In genomic region chr19:7585764-7586163, GRCm38 (mm10) we compare ENCODE assay signal across 22 mouse cellular contexts. TPM values are rescaled to one million over a fixed set of nuclear protein-coding genes. Genes with fewer than 3 reads are reported as not detected.
"Had no signal": no experiment of that assay in that cellular context is flagged by ENCODE, and none has a peak within 500 bp of the region (broad histone marks: within the 10 kb centered on the region; RNA-seq: fewer than 3 reads in every experiment).

No protein-coding gene starts in this region.

- H3K4me3 ChIP-seq: limb, embryonic 10.5 days; liver, embryonic 15.5 days; midbrain, embryonic 13.5 days had no signal

- H3K27me3 ChIP-seq: liver, embryonic 15.5 days; midbrain, embryonic 13.5 days had no signal

- H3K36me3 ChIP-seq: limb, embryonic 10.5 days; midbrain, embryonic 13.5 days had no signal

- H3K27ac ChIP-seq: kidney, postnatal 0 days; limb, embryonic 10.5 days; liver, embryonic 15.5 days; midbrain, embryonic 13.5 days had no signal

- DNase-seq: kidney, adult 9 months; kidney, postnatal 36 days; lung, adult 2 months; lung, postnatal 36 days; right cerebral cortex, postnatal 14 days; thymus, adult 18-20 months; thymus, postnatal 14 days had no signal

- H3K9me3 ChIP-seq: limb, embryonic 10.5 days; midbrain, embryonic 13.5 days had no signal

- H3K4me1 ChIP-seq: midbrain, embryonic 13.5 days had no signal

RNA-seq across cellular contexts. Expression of gene Lgals12, which starts 21.2 kb away (rescaled TPM):
- total RNA-seq: megakaryocyte progenitor cell, adult 5-6 weeks had no signal
- polyA plus RNA-seq: liver, embryonic 11.5 days; liver, embryonic 15.5 days had no signal

RNA-seq across cellular contexts. Expression of gene Hrasls5, which starts 26.6 kb away (rescaled TPM):
- total RNA-seq: layer of hippocampus, adult 18-20 months; layer of hippocampus, postnatal 14 days; left cerebral cortex, adult 18-20 months; left cerebral cortex, postnatal 14 days; megakaryocyte progenitor cell, adult 5-6 weeks; midbrain, postnatal 0 days had no signal
- polyA plus RNA-seq: limb, embryonic 10.5 days; limb, embryonic 14.5 days; liver, embryonic 11.5 days; liver, embryonic 15.5 days; lung, postnatal 0 days; midbrain, embryonic 13.5 days; midbrain, postnatal 0 days; neural tube, embryonic 14.5 days; stomach, embryonic 16.5 days had no signal
